In genomic region chr15:25237665-25238664, GRCm38 (mm10) we compare ENCODE assay signal across 14 mouse cellular contexts.
DNase-seq lines count a peak whose midpoint lies in the region; ATAC-seq and TF ChIP-seq lines count a peak whose summit lies in the region.
"Had no signal": no experiment of that assay in that cellular context is flagged by ENCODE, and none has a peak within 500 bp of the region (broad histone marks: within the 10 kb centered on the region; RNA-seq: fewer than 3 reads in every experiment).

No protein-coding gene starts in this region.

- TF ChIP-seq POLR2A in testis, adult 2 months (IDR thresholded peaks at IDR 0.05; ENCODE audit: control insufficient read depth, low read depth, low read length) = no peak

- no peaks in the 10 kb centered on the region for H3K36me3 ChIP-seq in testis, adult 2 months (ENCODE audit: control insufficient read depth, insufficient read depth, low read length)
- H3K36me3 ChIP-seq in midbrain, embryonic 13.5 days = no peaks in the 10 kb centered on the region
- H3K36me3 ChIP-seq: liver, embryonic 15.5 days; stomach, embryonic 15.5 days had no signal

- no peak for DNase-seq in testis, postnatal 10 days (ENCODE audit: low spot score)
- DNase-seq in heart, postnatal 4 days = no peak
- no peak for DNase-seq in left cerebral cortex, postnatal 14 days (ENCODE audit: low spot score in 2 of 2)
- no peak for DNase-seq in lung, postnatal 14 days
- DNase-seq: adrenal gland, adult 2 months; kidney, postnatal 14 days; thymus, postnatal 25 days had no signal

- intact Hi-C loops in left cerebral cortex, postnatal 14 days (cut with DNase I) = no loop called here

- H3K9ac ChIP-seq in midbrain, embryonic 13.5 days (replicated peaks) = no peak overlapping the region
- H3K9ac ChIP-seq: liver, embryonic 15.5 days; stomach, embryonic 15.5 days had no signal

- no peak overlapping the region for H3K27ac ChIP-seq in testis, adult 2 months (ENCODE audit: control insufficient read depth, insufficient read depth, low read depth, low read length)
- H3K27ac ChIP-seq in midbrain, embryonic 13.5 days = peak overlapping the region; percentile 35; the same call in 1 of the 2 replicates
- H3K27ac ChIP-seq: liver, embryonic 15.5 days; stomach, embryonic 15.5 days had no signal

- 83% methylated on average over 18 of the region's 18 CpGs for WGBS in midbrain, embryonic 13.5 days

- H3K4me1 ChIP-seq in testis, adult 2 months (ENCODE audit: control insufficient read depth, insufficient read depth, low read length) = peaks cover 2% of the 10 kb centered on the region; the same call in 1 of the 2 replicates
- 0 out of 2 replicates have a peak, but pooled peaks cover 3% of the 10 kb centered on the region for H3K4me1 ChIP-seq in midbrain, embryonic 13.5 days (replicated peaks)
- H3K4me1 ChIP-seq: liver, embryonic 15.5 days; stomach, embryonic 15.5 days had no signal

- TF ChIP-seq CTCF in testis, adult 2 months (IDR thresholded peaks at IDR 0.05; ENCODE audit: control insufficient read depth, insufficient read depth, insufficient replicate concordance, low read depth, low read length) = no peak

- H3K4me2 ChIP-seq in midbrain, embryonic 13.5 days (replicated peaks) = no peak overlapping the region
- H3K4me2 ChIP-seq: liver, embryonic 15.5 days; stomach, embryonic 15.5 days had no signal

- no peaks in the 10 kb centered on the region for H3K9me3 ChIP-seq in midbrain, embryonic 13.5 days
- H3K9me3 ChIP-seq: liver, embryonic 15.5 days; stomach, embryonic 15.5 days had no signal

- no peaks in the 10 kb centered on the region for H3K27me3 ChIP-seq in testis, adult 2 months (ENCODE audit: control insufficient read depth, insufficient read depth, low read length)
- no peaks in the 10 kb centered on the region for H3K27me3 ChIP-seq in midbrain, embryonic 13.5 days
- H3K27me3 ChIP-seq: liver, embryonic 15.5 days; Patski; stomach, embryonic 15.5 days had no signal

- ATAC-seq in hematopoietic stem cell, adult 5-6 weeks (replicated peaks in 1 of 2; ENCODE audit: insufficient read depth in 1 of 2, low FRiP score in 2 of 2, low TSS enrichment in 1 of 2, low read depth in 1 of 2, poor library complexity in 2 of 2, severe bottlenecking in 2 of 2) = peak; percentile 42 to 45; a peak in 2 of 4 replicates
- ATAC-seq in midbrain, embryonic 13.5 days = peak; percentile 62; the same call in 1 of the 2 replicates
- ATAC-seq: intestine, postnatal 0 days; Patski had no signal

- peak overlapping the region; percentile 22 for H3K4me3 ChIP-seq in testis, adult 2 months (ENCODE audit: control insufficient read depth, low read depth, low read length)
- H3K4me3 ChIP-seq in midbrain, embryonic 13.5 days (replicated peaks) = no peak overlapping the region
- H3K4me3 ChIP-seq: liver, embryonic 15.5 days; stomach, embryonic 15.5 days had no signal
